Mouse (Mus musculus): ENCODE measurements at regions not wholly inside any gene's neighbourhood (a gene's known extent, or its start where the extent isn't known, plus 50 kb on each side); places are given as distances from the start of the nearest gene placed in this dataset.
A peak's percentile ranks its signal among the peaks of the same experiment; 100 is the strongest.

DNA sequence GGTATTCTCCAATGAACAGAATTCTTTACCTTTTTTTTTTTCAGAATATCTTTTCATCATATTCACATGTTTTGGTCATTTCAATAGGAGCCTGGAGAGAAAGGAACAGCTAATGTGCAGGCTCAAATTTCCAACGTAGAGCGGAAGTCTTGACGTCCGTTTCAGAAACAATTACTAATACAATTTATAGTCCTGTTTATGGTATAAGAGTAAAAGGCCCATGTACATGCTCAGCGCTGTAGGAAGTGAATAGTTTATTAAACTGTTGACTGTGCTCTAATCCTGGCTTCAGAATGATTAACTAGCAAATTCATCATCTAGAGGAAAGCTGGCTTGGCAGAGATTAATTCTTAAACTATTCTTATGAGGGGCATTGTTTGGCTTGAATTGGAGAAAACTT, 142.1 kb downstream of the Pik3r1 start:
- DNase-seq = no peak

DNA sequence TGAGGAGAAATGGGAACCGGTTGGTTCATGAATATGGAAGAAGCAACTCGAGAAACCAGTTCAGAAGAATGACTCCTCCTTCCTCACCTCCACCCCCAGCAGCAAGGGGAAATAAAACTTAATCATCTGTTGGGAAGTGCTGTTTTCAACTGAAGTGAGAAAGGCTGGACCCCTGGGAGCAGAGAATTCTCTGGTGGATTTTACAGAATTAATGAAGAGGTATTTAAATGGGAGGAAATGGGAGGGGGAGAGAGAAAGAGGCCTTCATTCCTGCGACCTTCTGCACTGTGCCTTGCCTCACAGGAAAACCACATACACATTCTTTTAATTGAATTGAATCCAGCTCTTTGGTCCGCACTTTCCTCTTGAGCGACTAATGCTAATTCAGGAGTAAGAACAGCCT, 143.8 kb downstream of the Pik3r1 start:
- no peak for DNase-seq

- no peak for DNase-seq
Measured at GRCm38 (mm10) chr13:101622649-101623048, 145.4 kb downstream of the Pik3r1 start.

DNA sequence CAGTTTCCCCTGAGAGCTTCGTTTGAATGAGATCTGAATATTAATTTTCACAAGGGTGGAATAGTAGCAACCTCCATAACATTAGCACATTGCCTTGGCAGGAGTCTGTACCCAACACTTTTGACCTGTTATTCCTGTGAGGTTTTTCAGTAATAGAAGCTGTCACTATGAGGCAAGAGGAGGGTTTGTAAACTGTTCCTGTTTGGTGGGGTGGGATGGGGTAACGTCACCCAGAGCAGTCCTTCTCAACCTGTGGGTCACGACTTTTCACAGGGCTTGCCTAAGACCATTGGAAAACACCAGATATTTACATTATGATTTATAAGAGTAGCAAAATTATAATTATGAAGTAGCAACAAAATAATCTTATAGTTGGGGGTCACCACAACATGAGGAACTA, 147.4 kb downstream of the Pik3r1 start:
- no peak for DNase-seq

DNA sequence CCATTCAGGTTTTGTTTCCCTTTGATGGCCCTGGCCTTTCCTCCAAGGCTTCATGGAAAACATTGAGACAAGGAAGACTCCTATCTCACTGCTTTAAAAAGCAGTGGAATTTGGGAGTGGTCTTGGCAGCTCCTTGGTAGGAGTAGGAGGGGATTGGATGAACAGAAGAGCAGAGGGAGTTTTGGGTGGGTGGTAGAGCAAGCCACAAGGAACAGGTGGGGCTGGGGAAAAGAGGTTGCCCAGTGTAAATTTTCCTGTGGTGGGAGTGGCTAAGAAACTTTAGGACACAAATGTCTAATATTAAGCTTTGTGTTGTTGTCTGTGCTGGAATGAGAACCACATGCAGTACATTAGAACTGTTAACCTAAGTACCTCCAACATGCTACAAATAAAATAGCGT, 148.9 kb downstream of the Pik3r1 start:
- no peak for DNase-seq

- peak; percentile 14 for DNase-seq
Measured at GRCm38 (mm10) chr13:101612786-101613185, 155.2 kb downstream of the Pik3r1 start.

DNA sequence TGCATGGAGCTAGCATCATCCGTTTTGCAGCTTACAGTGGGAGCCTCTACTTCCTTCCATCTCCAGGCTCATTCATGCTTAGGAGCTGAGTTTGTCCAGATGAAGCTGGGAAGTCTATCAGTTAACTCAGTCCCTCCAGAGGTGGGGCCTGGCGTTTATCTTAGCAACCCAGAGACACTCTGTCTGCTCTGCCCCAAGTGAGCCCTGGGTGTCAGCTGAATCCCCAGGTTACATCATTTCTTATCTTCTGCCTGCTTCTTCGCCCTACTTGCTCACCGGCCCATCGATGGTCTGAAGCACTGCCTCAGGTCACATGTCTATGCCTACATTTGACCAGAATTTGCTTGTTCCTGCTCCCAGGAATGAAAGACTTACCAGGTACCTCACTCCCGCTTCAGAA, 156.3 kb downstream of the Pik3r1 start:
- DNase-seq = no peak

DNA sequence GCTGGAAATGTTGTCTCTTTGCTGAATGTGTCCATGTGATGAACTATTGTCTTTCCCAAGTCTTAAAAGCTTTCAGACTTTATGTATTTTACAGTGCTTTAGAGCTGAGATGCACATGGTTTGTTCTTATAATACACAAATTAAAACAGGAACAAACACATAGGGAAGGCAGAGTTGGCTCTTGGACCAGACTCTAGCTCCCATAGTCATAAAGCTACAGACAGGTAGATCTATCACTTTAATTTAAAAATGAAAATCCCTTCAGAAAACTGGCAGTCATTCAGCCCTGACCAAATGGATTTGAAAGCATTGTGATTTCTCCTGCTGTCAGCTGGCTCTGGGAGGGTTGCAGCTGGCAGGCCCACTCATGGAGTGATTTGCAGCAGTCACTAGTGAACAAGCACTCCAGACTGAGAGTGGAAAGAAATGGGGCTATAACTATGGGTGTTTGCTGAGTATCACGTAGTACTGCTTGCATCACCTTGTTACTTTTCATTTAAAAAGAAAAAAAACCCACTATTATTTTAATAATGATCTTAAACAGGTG, 161.8 kb downstream of the Pik3r1 start:
- DNase-seq = no peak

- DNase-seq = no peak
Measured at GRCm38 (mm10) chr13:101605685-101606084, 162.3 kb downstream of the Pik3r1 start.

GRCm38 (mm10) chr13:101605051-101605450, 163.0 kb downstream of the Pik3r1 start:
- no peak for DNase-seq

DNA sequence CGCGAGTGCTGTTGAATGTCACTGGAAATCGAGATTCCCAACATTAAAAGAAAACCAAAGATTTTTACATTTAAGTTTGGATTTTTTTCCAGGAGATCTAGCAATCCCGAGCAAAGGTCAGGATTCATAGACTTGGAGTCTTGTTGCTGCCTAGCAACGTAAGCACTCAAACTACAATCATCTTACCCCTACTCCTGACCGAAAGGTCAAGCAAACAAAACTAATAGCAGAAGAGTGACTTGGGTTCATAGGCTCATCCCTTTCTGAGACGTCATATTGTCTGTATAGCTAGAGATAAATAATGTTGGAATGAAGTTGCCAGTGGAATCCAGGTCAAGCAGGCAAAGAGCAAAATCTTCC, 169.9 kb downstream of the Pik3r1 start:
- DNase-seq = no peak

DNA sequence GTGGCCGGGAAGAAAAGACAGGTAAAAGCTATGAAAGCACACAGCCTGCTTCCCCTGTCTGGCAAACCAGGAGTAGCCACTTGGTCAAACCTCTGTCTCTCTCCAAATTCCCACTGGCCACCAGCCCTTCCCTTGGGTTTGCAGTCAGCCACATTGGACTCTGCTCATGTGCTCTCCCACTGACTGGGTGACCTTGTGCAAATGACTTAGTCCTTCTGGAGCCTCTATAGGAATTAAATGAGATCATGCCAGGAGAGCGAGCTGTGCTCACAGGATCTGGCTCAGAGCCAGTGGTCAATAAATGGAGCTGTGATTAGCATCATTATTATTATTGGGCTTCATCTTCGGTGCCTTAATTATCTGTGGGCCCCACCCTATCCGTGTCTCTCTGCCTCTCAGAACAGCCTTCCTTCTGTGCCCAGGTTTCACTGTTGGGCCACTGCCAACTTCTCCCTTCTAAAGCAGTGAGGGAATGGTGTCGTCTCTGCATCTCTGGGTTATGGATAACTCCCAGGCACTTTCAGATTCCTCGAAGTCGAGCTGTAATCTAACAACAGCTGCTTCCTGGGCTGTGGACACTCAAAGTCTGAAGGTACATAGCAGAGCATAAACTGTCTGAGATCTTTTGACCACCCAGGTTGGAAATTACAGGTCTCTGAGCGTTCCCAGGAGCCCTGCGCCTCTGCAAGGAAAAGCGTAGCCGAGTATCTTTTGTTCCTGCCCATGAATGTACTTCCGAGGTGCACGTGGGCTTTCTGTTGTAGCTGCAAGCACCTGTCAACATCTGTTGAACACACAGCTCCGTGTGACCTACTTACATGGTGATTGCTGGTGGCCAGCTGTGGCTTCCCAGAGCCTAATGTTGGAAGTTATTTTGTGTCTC, 170.5 kb downstream of the Pik3r1 start:
- no peak for DNase-seq

- DNase-seq = no peak
Measured at GRCm38 (mm10) chr13:101594511-101595175, 173.4 kb downstream of the Pik3r1 start.

DNA sequence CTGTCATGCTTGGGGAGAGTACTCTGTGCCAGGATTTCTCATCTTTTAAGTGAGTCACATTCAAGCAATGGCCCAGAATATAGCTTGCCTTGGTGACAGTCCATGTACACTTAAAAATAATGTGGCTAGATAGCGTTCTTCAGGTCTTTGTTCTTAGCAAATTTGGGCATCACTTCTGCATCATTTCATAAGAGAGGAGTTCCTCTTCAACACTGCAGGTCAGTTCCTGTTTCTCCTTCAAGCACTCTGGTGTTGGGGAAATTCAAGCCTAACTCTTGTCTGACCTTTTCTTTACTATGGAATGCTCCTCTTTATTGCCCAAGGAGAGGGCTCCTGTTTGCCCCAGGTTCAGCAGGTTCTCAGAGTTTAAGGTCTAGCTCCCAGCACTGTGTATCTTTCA, 175.7 kb downstream of the Pik3r1 start:
- no peak for DNase-seq

DNA sequence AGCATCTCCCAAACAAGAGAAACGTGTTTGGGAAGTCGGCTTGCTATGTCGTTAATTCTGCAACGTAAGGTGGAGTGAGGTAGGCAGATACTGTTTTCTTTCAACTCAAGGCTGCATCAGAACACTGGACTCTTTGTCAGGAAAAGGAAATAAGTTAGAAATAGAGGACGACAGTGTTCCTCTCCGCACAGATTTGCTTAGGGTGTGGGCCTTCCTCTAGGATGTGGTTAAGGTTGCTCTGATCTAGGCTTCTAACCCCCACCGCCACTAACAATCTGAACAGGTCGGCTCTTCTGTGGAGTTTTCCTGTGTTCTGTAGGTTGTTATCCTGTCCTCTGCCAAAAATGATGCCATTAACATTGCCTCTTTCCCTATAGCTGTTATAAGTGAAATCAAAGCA, 179.1 kb downstream of the Pik3r1 start:
- no peak for DNase-seq

DNA sequence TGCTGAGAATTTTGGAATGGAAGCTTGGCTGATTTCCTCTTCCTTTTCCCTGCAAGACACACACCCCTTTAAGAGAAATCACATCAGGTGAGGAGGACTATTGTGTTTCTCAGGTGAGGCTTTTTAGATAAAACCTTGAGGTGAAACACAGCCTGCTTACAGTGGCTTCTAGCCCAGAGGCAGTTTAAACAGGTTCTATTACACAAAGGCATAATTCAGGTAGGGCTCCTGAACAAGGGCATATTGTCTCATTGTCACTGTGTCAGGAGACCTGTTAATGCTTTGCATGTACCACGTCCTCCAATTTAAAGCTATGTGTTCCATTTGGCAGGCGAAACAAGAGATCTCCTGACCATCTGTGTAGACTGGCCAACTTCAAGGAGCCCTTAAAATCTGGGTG, 181.2 kb downstream of the Pik3r1 start:
- DNase-seq = no peak

DNA sequence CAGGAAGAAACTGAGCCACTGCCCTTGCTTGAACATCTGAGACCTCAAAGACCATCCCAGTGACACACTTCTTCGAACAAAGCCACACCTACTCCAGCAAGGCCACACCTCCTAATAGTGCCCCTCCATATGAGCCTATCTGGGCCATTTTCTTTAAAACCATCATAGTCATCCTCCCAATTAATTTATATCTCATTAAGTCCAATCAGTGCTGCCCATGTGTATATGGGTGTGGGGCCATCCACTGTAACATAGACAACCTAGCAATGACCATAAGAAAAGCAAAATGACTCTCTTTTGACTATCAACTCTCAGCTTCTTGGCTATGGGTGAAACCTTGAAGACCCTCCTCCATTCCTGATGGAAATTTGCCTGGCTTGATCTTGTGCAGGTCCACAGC, 191.5 kb downstream of the Pik3r1 start:
- DNase-seq = no peak

DNA sequence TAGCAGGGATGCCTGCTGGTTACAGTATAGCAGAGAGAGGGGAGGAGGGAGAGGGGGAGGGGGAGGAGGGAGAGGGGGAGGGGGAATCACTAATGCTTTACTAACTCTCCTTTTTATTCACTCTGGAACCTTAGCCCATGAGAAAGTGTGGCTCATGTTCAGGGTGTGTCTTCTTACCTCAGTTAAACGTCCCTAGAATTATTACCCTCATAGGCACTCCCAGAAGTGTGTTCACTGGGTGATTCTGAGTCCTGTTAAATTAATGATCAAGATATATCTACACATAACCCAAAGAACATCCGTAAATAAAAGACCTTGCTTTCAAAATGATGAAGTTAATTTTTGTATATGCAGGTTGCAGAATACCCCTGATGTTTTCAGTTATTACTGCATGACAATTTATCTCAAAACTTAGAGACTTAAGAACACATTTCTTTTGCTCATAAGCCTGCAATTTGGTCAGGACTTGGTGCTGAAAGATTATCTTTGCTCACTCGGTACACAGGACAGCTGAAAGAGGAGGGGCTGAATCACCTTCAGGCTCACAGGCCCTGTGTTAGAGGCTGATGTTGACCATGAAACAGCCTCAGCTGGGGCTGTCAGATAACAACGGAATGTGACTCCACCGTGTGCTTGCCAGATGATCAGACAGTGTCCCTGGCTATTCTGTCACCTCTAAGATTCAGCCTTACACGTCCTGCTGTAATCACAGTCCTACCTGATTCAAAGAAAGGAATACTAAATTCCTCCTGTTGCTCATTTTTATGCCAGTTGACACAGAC, 195.0 kb downstream of the Pik3r1 start:
- no peak for DNase-seq

GRCm38 (mm10) chr13:101572246-101572645, 195.8 kb downstream of the Pik3r1 start:
- no peak for DNase-seq

GRCm38 (mm10) chr13:101570034-101570433, 198.0 kb downstream of the Pik3r1 start:
- DNase-seq = no peak

DNA sequence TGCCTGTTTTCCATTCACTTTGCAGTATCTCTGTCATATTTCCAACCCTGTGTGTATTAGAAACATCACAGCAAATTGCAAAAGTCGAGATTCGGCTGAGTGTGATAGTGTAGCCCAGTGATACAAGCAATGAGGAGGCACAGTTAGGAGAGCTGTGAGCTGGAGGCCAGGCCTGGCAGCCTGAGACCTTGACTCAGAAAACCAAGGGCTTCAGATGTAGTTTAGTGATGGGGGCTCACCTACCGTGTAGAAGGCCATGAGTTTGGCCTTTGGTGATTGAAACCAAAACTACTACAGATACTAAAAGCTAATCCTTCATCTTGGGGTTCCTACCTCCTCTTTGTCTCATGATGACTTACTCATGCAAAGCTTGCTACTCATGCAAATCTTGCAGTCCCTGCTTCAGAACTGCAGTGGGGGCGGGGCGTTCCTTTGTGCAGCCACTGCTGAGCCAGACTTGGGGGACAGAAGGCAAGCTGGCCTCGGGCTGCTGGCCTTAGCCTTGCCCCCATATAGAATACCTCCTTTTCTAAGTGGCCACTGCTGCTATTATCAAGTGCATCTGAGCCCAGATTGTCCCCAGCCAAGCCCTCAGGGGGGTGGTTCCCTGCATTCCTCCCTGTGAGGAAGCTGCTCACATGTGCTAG, 198.9 kb downstream of the Pik3r1 start:
- DNase-seq = no peak

DNA sequence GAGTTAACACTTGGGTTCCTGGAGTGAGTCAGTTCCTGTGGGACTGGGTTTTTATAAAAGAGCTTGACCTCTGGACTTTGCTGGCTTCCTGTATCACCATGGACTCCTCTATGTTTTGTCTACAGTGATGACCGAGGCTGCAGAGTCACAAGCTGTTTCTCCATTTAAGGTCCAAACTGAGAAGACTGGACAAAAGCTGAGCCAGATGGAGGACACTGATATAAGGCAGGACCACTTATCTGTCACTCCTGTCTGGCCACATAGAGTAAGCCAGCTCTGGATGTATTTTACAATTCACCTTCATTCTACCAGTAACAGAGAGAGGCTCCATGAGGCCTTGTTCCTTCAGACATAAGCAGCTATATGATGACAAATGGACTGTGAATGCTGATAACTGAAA, 202.7 kb downstream of the Pik3r1 start:
- no peak for DNase-seq

Measured in gastrocnemius, postnatal 25 days (tissue).